Mouse (Mus musculus) cerebellum, postnatal 10 days (tissue): Measurements from ENCODE around the gene Iffo2.

Experiments used
- DNase-seq, 2 experiments: peaks; one replicate each; pipeline ENCODE4 v3.0.0; 2021; ENCODE audit warnings: mixed read lengths in 2 of 2

The Iffo2 gene

DNA sequence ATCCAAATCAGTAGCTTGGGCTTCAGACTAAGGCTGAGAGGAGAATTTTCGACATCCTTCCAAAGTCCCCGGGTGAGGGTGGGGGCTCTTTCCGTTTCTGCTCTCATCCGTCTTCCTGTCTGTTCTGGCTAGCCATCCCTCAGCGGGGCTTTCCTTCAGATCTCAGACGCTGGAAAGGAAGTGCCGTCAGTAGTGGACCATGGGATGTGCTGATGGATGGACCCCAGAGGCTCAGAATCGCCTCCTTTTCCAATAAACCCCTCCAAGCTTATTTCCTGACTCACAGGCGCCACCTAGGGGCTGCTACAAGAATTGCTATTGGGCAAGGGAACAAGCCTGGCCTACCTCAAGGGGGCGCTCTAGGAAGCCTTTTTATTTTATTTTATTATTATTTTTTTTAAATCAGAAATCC lies 81.2 kb downstream of the Iffo2 start:
- DNase-seq = peak; percentile 93 to 94

GRCm38 (mm10) chr4:139614524-139615260 lies 84.3 kb downstream of the Iffo2 start:
- peak in 1 of 2 experiments; percentile 1 for DNase-seq

- peak in 1 of 2 experiments; percentile 13 for DNase-seq
Observed at GRCm38 (mm10) chr4:139616276-139617000, 86.1 kb downstream of the Iffo2 start.

- DNase-seq = peak; percentile 70 to 81
Observed at GRCm38 (mm10) chr4:139617001-139617364, 86.6 kb downstream of the Iffo2 start.

DNA sequence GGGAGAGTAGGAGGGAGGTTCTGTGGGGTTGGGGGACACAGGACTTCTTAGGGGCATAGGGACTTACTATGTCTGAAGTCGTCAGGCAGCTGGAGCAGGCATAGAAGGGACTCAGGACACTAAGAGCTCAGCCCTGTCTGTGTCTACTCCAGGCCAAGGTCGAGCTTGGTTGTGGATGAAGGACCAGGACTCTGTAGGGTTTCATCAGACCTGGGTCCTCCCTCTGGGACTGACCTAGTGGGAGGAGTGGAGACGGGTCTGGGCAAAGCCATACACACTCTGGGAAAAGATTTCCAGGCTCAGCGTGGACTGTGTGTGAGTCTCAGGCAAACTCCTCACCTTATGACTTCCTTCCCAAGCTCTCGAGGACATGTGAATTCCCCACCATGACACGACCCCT lies 89.4 kb downstream of the Iffo2 start:
- no peak for DNase-seq

DNA sequence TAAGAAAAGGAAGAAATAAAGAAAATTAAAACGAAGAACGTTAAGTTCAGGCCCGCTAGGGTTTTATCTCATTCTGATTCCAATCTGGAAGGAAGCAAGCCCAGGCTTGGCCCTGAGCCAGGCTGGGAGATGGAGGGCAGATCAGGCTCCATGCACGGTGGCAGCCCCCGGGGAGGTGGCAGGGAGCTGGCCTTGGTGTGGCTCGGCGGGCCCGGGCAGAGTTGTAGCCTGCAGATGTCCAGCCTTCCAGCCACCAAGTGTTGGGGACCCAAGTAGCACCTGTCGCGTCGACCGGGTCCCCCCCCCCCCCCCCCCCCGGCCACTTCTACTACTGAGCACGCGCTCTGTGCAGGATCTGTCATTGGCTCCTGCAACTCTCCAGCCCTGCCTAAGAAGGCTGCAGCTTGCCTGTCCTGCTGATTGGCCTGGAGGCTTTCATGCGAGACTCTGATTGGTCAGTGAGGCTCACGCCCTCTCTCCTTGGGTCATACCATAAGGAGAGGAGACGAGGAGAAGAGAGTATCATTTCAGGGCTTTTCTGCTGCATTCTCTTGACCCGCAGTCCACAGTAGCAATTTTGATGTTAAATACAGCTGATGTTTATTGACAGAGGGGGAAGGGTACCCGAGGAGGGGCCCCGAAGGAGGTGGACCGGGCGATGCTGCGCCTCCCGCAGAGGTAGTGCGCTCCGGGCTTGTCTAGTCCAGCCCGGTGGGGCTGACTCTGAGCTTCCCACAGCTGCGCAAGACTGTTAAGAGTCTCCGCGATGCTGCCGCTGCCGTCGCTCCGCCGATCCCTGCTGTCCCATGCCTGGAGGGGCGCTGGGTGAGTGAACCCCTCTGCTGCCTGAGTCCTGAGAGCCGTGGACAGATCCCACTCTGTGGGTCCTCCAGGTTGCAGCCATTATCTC lies 92.3 kb downstream of the Iffo2 start, which contains the start of gene Aldh4a1:
Gene Aldh4a1, plus strand, starts transcription at position 494 of the 910 bp plus-strand sequence.
- peak; percentile 93 to 95 for DNase-seq

DNA sequence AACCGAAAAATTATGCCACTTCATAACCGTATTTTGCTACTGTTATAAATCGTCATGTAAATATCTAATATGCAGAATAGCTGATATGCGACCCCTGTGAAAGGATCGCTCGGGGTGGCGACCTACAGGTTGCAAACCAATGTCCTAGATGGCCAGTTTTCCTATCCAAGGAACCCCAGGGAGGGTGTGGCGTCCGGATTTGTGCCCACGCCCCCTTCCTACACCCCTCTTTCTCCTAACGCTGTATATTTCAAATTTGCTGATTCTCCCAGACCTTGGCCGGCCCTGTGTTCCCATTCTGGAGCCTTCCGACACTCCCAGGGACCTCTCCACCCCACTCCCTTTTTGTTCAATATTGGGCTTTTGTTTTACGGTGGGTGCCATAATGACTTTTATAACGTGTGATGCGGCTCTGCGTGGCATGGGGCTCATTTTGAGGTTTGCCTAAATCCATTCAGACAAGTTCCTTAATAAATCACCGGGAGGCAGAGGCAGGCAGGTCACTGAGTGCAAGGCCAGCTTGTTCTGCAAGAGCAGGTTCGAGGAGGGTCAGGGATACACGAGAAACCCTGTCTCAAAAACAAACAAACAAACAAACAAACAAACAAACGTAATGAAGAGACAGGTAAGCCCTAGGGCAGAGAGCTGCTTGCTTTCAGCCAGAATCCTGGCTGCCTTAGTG lies 93.2 kb downstream of the Iffo2 start:
- DNase-seq = peak in 1 of 2 experiments; percentile 33

- DNase-seq = no peak
Observed at GRCm38 (mm10) chr4:139624116-139624489, 93.8 kb downstream of the Iffo2 start.

GRCm38 (mm10) chr4:139624706-139625105 lies 94.4 kb downstream of the Iffo2 start:
- DNase-seq = peak in 1 of 2 experiments; percentile 43

- DNase-seq = no peak
Observed at GRCm38 (mm10) chr4:139627361-139627760, 97.0 kb downstream of the Iffo2 start.

- DNase-seq = no peak
Observed at GRCm38 (mm10) chr4:139630171-139630570, 99.8 kb downstream of the Iffo2 start.

DNA sequence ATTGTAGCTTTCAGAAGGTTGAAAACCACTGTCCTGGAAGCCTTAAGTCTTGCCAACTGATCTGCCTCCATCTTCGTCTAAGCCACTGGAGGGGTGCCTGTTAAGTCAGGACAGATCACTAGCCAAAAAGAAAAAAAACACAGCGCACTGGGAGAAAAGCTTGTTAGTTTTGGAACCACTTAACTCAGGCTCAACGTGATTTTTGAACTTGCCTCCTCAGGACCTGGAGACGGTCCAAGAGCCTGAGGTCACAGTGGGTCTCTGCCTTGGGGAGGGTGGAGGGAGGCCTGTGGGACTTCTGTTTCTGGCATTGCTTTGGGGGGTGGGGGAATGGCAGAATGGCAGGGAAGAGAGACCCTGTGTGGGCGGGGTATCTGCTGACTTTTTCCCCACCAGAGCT lies 100.8 kb downstream of the Iffo2 start:
- DNase-seq = no peak

DNA sequence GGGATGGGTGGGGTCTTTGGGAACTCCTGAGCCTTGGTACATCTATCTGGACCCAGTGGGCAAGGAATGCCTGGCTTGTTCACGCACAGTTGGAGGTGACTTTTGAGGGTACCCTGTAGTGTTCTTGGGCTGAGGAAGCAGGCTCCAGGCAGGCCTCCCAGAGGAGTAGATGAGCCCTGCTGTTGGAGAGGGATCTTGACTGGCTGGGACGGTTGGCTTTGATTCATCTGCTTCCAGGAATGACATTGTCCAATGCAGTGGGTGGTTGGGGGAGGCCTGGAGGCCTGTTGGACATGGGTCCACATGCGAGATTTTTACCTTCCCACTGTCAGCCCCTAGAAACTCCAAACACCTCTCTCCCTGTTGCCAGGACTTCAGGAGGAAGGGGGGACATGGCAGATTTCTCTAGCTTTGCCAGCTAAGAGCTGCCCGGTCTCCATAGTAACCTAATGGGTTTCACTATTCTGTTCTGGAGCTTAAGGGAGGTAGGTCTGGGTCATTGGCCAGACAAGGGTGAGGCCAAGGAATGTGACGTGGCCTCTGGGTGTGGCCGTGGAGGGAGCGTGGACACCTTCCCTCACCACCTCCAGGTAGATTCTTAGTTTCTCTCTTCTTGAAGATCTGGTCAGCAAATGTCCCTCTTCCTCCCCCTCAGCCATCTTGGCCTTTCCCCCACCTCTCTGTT lies 101.4 kb downstream of the Iffo2 start:
- no peak for DNase-seq

DNA sequence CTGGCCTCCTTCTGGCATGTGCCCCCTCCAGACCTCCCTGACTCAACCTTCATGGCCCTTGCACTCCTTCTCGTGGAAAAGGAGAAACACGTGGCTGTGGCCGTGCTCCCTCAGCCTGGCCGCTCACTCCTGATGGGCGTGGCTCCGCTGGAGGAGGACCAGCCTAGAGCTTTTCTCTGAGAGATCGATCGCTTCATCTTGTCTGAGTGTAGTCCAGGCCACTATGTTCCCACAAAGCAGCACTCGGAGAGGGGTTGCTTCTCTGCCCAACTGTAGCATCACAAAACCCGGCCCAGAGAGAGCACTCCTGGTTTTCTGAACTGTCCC lies 101.9 kb downstream of the Iffo2 start:
- DNase-seq = no peak

- peak; percentile 92 to 95 for DNase-seq
Observed at GRCm38 (mm10) chr4:139636373-139636772, 106.0 kb downstream of the Iffo2 start.

- no peak for DNase-seq
Observed at GRCm38 (mm10) chr4:139637847-139638246, 107.5 kb downstream of the Iffo2 start.

- no peak for DNase-seq
Observed at GRCm38 (mm10) chr4:139638356-139638755, 108.0 kb downstream of the Iffo2 start.

GRCm38 (mm10) chr4:139639801-139640200 lies 109.5 kb downstream of the Iffo2 start:
- no peak for DNase-seq

- DNase-seq = no peak
Observed at GRCm38 (mm10) chr4:139640333-139640732, 110.0 kb downstream of the Iffo2 start.

DNA sequence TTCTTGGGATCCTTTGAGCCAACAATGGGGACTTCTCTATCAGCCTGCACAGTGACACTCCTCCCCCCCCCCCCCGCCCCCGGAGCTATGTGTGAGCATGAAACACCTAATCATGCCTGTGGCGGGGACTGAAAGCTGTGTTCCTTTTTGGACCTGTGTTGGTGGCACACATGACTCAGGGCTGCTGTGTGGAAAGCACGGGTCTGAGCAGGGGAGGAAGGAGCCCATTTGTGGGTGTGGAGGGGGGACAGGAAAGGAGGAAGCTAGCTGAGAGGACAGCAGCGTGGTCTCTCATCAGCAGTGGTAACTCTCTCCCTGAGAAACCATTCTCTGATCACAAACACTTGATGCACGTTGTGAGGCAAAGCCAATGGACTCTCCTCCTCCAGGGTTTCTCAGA lies 110.4 kb downstream of the Iffo2 start:
- DNase-seq = no peak

- DNase-seq = peak in 1 of 2 experiments; percentile 43
Observed at GRCm38 (mm10) chr4:139641829-139642425, 111.6 kb downstream of the Iffo2 start.

- DNase-seq = peak; percentile 93 to 96
Observed at GRCm38 (mm10) chr4:139643972-139644371, 113.6 kb downstream of the Iffo2 start.
